Mouse (Mus musculus) telencephalon, adult 2 months (tissue): ENCODE data around the gene Gsta4.
A peak's percentile ranks its signal among the peaks of the same experiment; 100 is the strongest.
"Not testable (repeated sequence)": the region's sequence is repeated elsewhere in the genome, so short reads cannot be mapped to it uniquely, and the experiment has no call there.

Experiments
- DNase-seq: peaks from one replicate; pipeline ENCODE4 v3.0.0-alpha.2; 2011; ENCODE audit warnings: low read depth, low spot score

Gsta4 gene

GRCm38 (mm10) chr9:78182474-78182873 is at the start of gene Gsta4:
Gene Gsta4 (plus strand): TSS chr9:78182774.
- not testable (repeated sequence) for DNase-seq

- DNase-seq = no peak
Measured at GRCm38 (mm10) chr9:78135658-78136057, 46.9 kb upstream of the Gsta4 start.

GRCm38 (mm10) chr9:78138044-78138676 is 44.4 kb upstream of the Gsta4 start:
- no peak for DNase-seq

GRCm38 (mm10) chr9:78139463-78139862 is 43.1 kb upstream of the Gsta4 start:
- no peak for DNase-seq

- peak; percentile 80 for DNase-seq
Measured at GRCm38 (mm10) chr9:78146099-78146498, 36.5 kb upstream of the Gsta4 start.

DNA sequence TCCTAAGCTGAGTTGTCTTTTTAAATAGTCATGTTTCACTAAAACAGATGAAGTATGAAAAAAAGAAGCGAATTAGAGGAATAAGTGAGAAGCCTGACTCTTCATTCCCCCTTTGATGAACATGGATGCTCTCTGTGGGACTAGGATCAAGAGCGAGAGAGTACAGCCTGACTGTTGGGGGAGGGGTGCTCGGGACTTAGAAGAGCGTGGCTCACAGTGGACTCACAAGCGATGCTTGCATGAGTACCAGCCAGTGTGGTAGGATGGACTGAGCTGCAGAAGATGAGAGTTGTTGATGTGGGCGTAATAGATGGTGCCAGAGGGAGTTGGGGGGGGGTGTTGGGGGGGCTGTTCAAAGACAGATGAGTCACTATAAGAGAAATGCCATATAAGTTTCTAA is 35.9 kb upstream of the Gsta4 start:
- DNase-seq = peak; percentile 48

- DNase-seq = no peak
Measured at GRCm38 (mm10) chr9:78148149-78148548, 34.4 kb upstream of the Gsta4 start.

- DNase-seq = not testable (repeated sequence)
Measured at GRCm38 (mm10) chr9:78149770-78150169, 32.8 kb upstream of the Gsta4 start.

GRCm38 (mm10) chr9:78154211-78154977 is 28.2 kb upstream of the Gsta4 start:
- DNase-seq = no peak

GRCm38 (mm10) chr9:78157221-78157620 is 25.4 kb upstream of the Gsta4 start:
- DNase-seq = no peak

GRCm38 (mm10) chr9:78163291-78163690 is 19.3 kb upstream of the Gsta4 start:
- DNase-seq = no peak

DNA sequence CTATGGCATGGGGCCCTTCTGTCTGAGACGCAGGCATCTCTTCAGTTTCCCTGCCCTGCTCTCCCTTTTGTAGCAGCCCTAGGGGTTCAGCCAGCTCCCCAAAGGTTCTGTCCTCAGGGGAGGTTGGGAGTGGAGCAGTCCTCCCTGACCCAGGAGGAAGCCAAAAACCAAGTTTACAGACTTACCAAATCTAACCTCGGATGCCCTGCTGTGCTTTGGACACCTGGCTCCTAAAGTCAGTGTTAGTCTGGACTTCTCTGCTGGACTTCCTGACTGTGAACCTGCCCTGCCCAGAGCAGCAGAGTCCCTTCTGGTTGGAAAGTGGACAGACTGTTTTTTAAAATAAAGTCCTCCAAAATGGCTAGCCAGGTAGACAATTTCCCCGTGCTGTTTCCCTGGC is 17.8 kb upstream of the Gsta4 start:
- no peak for DNase-seq

GRCm38 (mm10) chr9:78165454-78165853 is 17.1 kb upstream of the Gsta4 start:
- no peak for DNase-seq

- no peak for DNase-seq
Measured at GRCm38 (mm10) chr9:78166694-78167452, 15.7 kb upstream of the Gsta4 start.

DNA sequence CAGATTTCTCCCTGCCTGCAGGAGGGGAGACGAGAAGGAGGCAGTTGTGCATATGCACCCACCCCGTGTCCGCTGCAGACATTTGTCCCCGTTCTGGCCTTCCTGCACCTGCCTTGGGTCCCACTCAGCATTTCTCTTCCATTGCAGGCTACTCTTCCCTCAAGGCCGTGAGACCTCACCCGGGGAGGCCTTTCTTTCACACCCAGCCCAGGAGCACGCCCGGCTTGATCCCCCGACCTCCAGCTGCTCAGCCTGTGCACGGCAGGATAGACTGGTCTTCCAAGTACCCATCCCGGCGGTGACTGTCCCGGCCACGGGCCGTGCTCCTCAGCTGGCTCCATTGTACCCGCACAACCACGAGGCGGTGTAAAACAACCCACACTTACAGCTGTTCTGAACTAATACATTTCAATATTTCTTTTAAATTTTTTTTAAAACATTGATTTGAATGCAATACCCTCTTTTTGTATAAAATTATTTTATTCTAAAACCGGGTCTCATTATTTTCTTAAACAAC is 15.1 kb upstream of the Gsta4 start:
- no peak for DNase-seq

GRCm38 (mm10) chr9:78168864-78169263 is 13.7 kb upstream of the Gsta4 start:
- DNase-seq = no peak

GRCm38 (mm10) chr9:78174016-78174415 is 8.6 kb upstream of the Gsta4 start:
- DNase-seq = no peak

DNA sequence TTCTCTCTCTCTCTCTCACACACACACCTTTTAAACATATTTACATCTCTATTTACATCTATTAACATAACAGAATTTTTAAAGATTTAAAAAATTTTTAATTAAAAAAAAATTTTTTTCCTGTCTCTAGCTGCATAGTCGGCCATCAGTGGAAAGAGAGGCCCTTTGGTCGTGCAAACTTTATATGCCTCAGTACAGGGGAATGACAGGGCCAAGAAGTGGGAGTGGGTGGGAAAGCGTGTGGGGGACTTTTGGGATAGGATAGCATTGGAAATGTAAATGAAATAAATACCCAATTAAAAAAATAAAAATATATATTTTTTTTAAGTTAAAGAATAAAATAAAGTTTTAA is 7.7 kb upstream of the Gsta4 start:
- not testable (repeated sequence) for DNase-seq

DNA sequence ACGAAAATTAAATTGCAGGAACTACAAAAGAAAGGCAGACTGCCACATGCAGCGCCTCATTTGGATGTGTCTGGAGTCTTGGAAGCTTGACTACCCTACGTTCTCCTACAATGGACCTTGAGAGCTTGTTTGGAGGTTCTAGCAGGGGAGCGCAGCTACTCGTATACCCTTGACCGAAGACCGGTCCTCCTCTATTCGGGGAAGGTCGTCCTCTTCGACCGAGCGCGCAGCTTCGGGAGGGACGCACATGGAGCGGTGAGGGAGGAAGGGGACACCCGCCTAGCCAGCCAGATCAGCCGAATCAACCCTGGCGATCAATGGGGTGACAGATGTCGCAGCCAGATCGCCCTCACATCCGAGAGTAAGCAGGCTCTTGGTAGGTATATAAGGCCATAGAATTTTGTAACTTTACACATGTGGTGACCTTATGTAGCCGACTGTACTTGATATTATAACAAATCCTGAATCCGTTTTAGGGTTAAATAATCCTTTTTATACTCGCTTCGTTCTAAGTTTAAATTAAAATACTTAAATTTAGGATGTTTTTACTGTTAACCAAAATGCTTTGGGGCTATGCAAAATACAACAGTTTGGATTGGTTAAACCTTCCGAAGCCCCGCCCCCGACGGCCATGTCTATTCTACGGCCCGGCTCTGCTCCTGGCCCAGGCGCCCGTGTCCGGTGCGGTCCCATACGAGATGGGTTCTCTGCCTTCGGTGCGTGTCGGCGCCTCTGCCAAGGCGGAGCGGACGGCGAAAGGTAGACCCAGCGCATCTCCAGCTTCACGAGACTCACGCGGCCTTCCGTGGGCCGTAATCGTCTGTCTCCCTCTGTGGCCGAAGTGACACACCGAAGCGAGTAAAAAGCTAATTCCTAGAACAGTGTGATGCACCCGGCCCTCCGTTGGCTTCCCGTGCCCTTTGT is 7.0 kb upstream of the Gsta4 start:
- peak; percentile 93 for DNase-seq

DNA sequence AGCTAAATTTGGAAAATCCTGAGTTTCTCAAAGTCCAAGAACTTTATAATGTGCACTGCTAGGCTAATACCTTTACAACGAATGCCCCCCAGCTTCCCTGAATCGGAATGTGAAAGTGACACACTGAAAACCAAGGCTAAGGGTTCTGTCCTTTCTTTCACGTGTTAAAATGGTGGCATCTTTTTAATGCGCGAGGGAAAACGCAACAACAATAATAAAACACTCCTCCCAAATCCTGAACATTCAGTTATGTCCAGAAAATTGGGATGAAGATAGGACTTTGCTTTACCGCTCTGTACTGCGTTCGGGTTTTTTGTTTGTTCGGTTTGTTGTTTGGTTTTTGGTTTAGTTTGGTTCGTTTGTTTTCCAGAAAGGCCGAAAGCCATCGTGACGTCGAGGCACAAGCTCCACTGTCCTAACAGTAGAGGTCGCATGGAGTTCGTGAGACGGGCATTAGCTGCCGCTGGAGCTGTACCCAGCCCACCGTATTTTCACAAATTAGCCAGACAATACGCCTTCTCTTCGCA is 6.3 kb upstream of the Gsta4 start:
- peak; percentile 76 for DNase-seq

DNA sequence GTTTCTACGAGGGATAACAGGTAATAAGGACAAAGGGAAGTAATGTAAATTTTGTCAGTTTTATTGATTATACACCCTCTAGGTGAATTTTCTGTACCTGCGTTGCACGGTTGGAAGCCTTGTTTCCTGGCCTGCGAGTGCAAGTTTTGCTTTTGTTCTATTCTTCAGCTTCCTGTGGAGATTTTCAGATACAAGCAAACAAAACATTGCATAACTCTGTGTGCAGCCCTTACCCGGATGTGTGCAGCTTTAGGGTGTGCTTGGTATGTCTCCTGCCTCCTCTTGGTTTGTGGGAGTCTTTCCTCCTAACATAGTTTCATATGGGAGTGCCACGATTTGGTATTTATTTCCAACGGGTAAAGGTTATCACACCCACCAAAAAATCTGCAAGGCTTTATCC is 5.7 kb upstream of the Gsta4 start:
- no peak for DNase-seq
